15 mouse cellular contexts compared by ENCODE assay signal in genomic region chr3:89332476-89332875, GRCm38 (mm10). TPM values are rescaled to one million over a fixed set of nuclear protein-coding genes. Genes with fewer than 3 reads are reported as not detected.
DNase-seq lines count a peak whose midpoint lies in the region; ATAC-seq and TF ChIP-seq lines count a peak whose summit lies in the region.
"Had no signal": no experiment of that assay in that cellular context is flagged by ENCODE, and none has a peak within 500 bp of the region (broad histone marks: within the 10 kb centered on the region; RNA-seq: fewer than 3 reads in every experiment).

No protein-coding gene starts in this region.

- DNase-seq in right cerebral cortex, postnatal 4 days = peak; percentile 36
- no peak for DNase-seq in right cerebral cortex, postnatal 14 days
- DNase-seq in layer of hippocampus, postnatal 14 days (ENCODE audit: low spot score in 2 of 2) = no peak
- DNase-seq in urinary bladder, postnatal 10 days (ENCODE audit: low spot score) = no peak
- DNase-seq in layer of hippocampus, adult 2 months (ENCODE audit: low spot score in 2 of 2) = no peak
- DNase-seq: cerebellum, adult 18-20 months; kidney, adult 18-20 months; spleen, adult 18-20 months; thymus, postnatal 25 days had no signal

- H3K9ac ChIP-seq in hindbrain, embryonic 12.5 days = no peak overlapping the region
- H3K9ac ChIP-seq in limb, embryonic 13.5 days = no peak overlapping the region
- H3K9ac ChIP-seq: liver, embryonic 14.5 days had no signal

- no peaks in the 10 kb centered on the region for H3K9me3 ChIP-seq in hindbrain, embryonic 12.5 days (replicated peaks)
- H3K9me3 ChIP-seq in limb, embryonic 13.5 days = no peaks in the 10 kb centered on the region

- H3K27ac ChIP-seq in hindbrain, embryonic 12.5 days = peak overlapping the region; percentile 52
- no peak overlapping the region; the same call in 1 of the 2 replicates for H3K27ac ChIP-seq in limb, embryonic 13.5 days
- no peak overlapping the region for H3K27ac ChIP-seq in layer of hippocampus, adult 2 months
- H3K27ac ChIP-seq: liver, embryonic 14.5 days had no signal

- peaks cover 66% of the 10 kb centered on the region for H3K4me1 ChIP-seq in hindbrain, embryonic 12.5 days
- peaks cover 66% of the 10 kb centered on the region for H3K4me1 ChIP-seq in limb, embryonic 13.5 days

- 0 out of 2 replicates have a peak overlapping the region, but pooled peaks have one; percentile 6 for H3K4me2 ChIP-seq in hindbrain, embryonic 12.5 days (replicated peaks)
- peak overlapping the region; percentile 1; the same call in 1 of the 2 replicates for H3K4me2 ChIP-seq in limb, embryonic 13.5 days (replicated peaks)

- WGBS in hindbrain, embryonic 12.5 days = 45% methylated on average over 12 of the region's 12 CpGs
- 25% methylated on average over 12 of the region's 12 CpGs for WGBS in limb, embryonic 13.5 days

- no peak for TF ChIP-seq CTCF in layer of hippocampus, adult 2 months (conservative IDR thresholded peaks at IDR 0.05)

- peaks cover 15% of the 10 kb centered on the region for H3K36me3 ChIP-seq in hindbrain, embryonic 12.5 days
- peaks cover 26% of the 10 kb centered on the region for H3K36me3 ChIP-seq in limb, embryonic 13.5 days

- peaks cover 14% of the 10 kb centered on the region for H3K27me3 ChIP-seq in hindbrain, embryonic 12.5 days
- no peaks in the 10 kb centered on the region; the same call in 1 of the 2 replicates for H3K27me3 ChIP-seq in limb, embryonic 13.5 days

- no peak overlapping the region for H3K4me3 ChIP-seq in hindbrain, embryonic 12.5 days
- no peak overlapping the region for H3K4me3 ChIP-seq in limb, embryonic 13.5 days
- H3K4me3 ChIP-seq in layer of hippocampus, adult 2 months = no peak overlapping the region

- no peak for ATAC-seq in hindbrain, embryonic 12.5 days (ENCODE audit: low FRiP score)
- no peak for ATAC-seq in limb, embryonic 13.5 days (ENCODE audit: low FRiP score, low read depth)

RNA-seq across cellular contexts. Expression of gene Efna4, which starts 5.4 kb away (rescaled TPM):
- 20.5 and 21.4 TPM in 2 replicates for polyA plus RNA-seq in hindbrain, embryonic 12.5 days (2016; fragmentation: Nextera tagmentation; extraction: Ambion mirVana)
- polyA plus RNA-seq in limb, embryonic 13.5 days (2015; fragmentation: Nextera tagmentation; extraction: Ambion mirVana) = 49.0 and 51.6 TPM in 2 replicates
- 1 to 10 TPM; 1.0 to 1.8 TPM for total RNA-seq in layer of hippocampus, postnatal 14 days (2021)
- under 1 TPM; 0.61 to 0.96 TPM for total RNA-seq in layer of hippocampus, adult 2 months (2021)

RNA-seq across cellular contexts. Expression of gene Efna3, which starts 9.7 kb away (rescaled TPM):
- polyA plus RNA-seq in hindbrain, embryonic 12.5 days (2016; fragmentation: Nextera tagmentation; extraction: Ambion mirVana) = 21.7 and 22.2 TPM in 2 replicates
- 27.4 and 30.6 TPM in 2 replicates for polyA plus RNA-seq in limb, embryonic 13.5 days (2015; fragmentation: Nextera tagmentation; extraction: Ambion mirVana)
- total RNA-seq in layer of hippocampus, postnatal 14 days (2021) = 10 to 100 TPM; 57.8 to 62.7 TPM
- 10 to 100 TPM; 65.5 to 76.3 TPM for total RNA-seq in layer of hippocampus, adult 2 months (2021)
- total RNA-seq: megakaryocyte, adult 5-6 weeks had no signal

RNA-seq across cellular contexts. Expression of gene Adam15, which starts 17.3 kb away (rescaled TPM):
- polyA plus RNA-seq in hindbrain, embryonic 12.5 days (2016; fragmentation: Nextera tagmentation; extraction: Ambion mirVana) = 40.3 and 41.9 TPM in 2 replicates
- polyA plus RNA-seq in limb, embryonic 13.5 days (2015; fragmentation: Nextera tagmentation; extraction: Ambion mirVana) = 50.3 and 52.2 TPM in 2 replicates
- total RNA-seq in layer of hippocampus, postnatal 14 days (2021) = 100 to 1,000 TPM; 114 to 115 TPM
- total RNA-seq in layer of hippocampus, adult 2 months (2021) = 100 to 1,000 TPM; 122 to 127 TPM

RNA-seq across cellular contexts. Expression of gene Dcst2, which starts 29.3 kb away (rescaled TPM):
- 0.12 and 0.29 TPM in 2 replicates for polyA plus RNA-seq in hindbrain, embryonic 12.5 days (2016; fragmentation: Nextera tagmentation; extraction: Ambion mirVana)
- polyA plus RNA-seq in limb, embryonic 13.5 days (2015; fragmentation: Nextera tagmentation; extraction: Ambion mirVana) = 0.27 and 0.34 TPM in 2 replicates
- under 1 TPM; 0.41 to 0.76 TPM for total RNA-seq in layer of hippocampus, postnatal 14 days (2021)
- under 1 TPM; 0.29 to 0.77 TPM for total RNA-seq in layer of hippocampus, adult 2 months (2021)
- total RNA-seq: megakaryocyte, adult 5-6 weeks had no signal

RNA-seq across cellular contexts. Expression of gene Dcst1, which starts 32.6 kb away (rescaled TPM):
- polyA plus RNA-seq in hindbrain, embryonic 12.5 days (2016; fragmentation: Nextera tagmentation; extraction: Ambion mirVana) = 0.71 and 0.76 TPM in 2 replicates
- 0.38 and 0.51 TPM in 2 replicates for polyA plus RNA-seq in limb, embryonic 13.5 days (2015; fragmentation: Nextera tagmentation; extraction: Ambion mirVana)
- under 1 TPM in 1 of 2 experiments, not detected in 1; 0.21 TPM for total RNA-seq in layer of hippocampus, postnatal 14 days (2021)
- not detected for total RNA-seq in layer of hippocampus, adult 2 months (2021)
- total RNA-seq: layer of hippocampus, postnatal 25 days; megakaryocyte, adult 5-6 weeks had no signal
- polyA plus RNA-seq: embryonic facial prominence, embryonic 11.5 days had no signal
